Mouse (Mus musculus) layer of hippocampus, adult 2 months (tissue): ENCODE measurements around the gene Gm28047. TPM values are rescaled to one million over a fixed set of nuclear protein-coding genes. Genes with fewer than 3 reads are reported as not detected.

Experiments used
- DNase-seq, 2 experiments: peaks; one replicate each; pipeline ENCODE4 v3.0.0; 2022; ENCODE audit warnings: low spot score in 2 of 2
- H3K27ac ChIP-seq: fragments of 200-600 bp; 2 replicates; pipeline ENCODE4 v1.8.1; 2022
- H3K4me3 ChIP-seq: fragments of 200-600 bp; 2 replicates; pipeline ENCODE4 v1.8.1; 2022; ENCODE audit warnings: mild to moderate bottlenecking
- CTCF ChIP-seq: fragments of 200-600 bp; conservative IDR thresholded peaks from 2 replicates; pipeline ENCODE4 v1.8.1; 2022; ENCODE audit warnings: antibody characterized with exemption, mild to moderate bottlenecking, moderate library complexity
- microRNA-seq, 2 experiments: library from miRNA; unstranded; fragments of <30 nt; microRNA quantifications; one replicate each; pipeline ENCODE4 v1.2.0; 2021
- total RNA-seq, 2 experiments: library from RNA; stranded (reverse); gene quantifications; 2 replicates each; pipeline ENCODE4 v1.2.3; 2021

Gene Gm28047
- total RNA-seq, 2 experiments from 2014 or later = not detected

DNA sequence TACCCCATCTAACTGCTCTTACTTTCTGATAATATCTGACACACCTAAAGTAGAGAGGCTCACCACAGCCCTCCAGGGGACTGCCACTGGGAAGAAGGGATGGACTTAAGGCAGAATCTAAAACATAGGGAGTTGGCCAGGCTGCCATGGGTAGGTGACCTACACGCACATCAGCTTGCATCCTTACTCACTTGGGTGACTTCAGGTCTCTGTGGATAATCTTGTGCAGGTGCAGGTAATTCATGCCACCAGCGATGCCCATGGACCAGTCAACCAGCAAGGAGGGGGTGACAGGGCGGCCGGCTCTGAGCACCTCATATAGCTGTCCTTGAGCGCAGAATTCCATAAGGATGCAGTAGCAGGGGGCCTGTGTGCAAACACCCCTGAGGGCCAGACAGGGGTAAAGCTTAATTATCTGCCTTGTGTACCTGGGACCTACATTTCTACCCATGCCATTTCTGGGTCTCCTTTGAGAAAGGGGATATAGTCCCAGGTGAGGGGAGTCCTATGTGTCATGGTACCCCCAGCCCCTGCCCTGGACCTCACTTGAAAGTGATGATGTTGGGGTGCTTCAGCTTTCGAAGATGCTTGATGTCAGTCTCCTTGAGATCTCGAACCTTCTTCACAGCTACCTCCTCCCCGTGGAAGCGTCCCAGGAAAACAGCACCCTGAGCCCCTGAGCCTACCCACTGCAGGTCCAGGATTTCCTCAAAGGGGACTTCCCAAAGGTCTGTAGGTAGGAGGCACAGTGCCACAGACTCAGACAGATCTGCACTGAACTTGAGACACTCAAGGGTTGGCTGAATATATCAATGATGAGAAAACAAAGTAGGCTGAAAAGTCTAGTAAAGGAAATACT is 120.7 kb downstream of the Gm28047 start:
- TF ChIP-seq CTCF = no peak
- DNase-seq = no peak
- Histone ChIP-seq H3K4me3 (no peak overlapping the region), H3K27ac (peak overlapping the region; percentile 76; the same call in 1 of the 2 replicates)

DNA sequence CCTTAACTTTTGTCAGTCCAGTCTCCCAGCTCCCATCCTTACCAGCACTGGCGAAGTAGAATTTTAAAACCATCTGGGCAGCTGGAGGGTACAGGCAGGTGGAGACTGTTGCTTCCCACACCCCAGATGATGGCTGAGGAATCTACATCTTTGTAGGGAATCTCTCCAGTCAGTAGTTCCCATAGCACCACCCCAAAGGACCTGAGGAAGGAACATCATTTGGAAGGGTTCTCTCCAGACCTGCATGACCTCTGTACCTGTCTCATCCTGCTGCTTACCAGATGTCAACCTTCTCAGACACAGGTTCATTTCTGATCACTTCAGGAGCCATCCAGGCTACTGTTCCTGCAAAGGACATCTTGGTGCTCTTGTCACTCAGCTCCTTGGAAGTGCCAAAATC is 121.4 kb downstream of the Gm28047 start, which contains the start of gene Gm10337:
Gm10337 (plus strand) TSS at position 276 of the 400 bp plus-strand sequence.
- DNase-seq = no peak
- H3K4me3 ChIP-seq = no peak within 1 kb of the TSS
- H3K27ac ChIP-seq = peak within 1 kb of the TSS; percentile 76; the same call in 1 of the 2 replicates
- no peak for TF ChIP-seq CTCF

DNA sequence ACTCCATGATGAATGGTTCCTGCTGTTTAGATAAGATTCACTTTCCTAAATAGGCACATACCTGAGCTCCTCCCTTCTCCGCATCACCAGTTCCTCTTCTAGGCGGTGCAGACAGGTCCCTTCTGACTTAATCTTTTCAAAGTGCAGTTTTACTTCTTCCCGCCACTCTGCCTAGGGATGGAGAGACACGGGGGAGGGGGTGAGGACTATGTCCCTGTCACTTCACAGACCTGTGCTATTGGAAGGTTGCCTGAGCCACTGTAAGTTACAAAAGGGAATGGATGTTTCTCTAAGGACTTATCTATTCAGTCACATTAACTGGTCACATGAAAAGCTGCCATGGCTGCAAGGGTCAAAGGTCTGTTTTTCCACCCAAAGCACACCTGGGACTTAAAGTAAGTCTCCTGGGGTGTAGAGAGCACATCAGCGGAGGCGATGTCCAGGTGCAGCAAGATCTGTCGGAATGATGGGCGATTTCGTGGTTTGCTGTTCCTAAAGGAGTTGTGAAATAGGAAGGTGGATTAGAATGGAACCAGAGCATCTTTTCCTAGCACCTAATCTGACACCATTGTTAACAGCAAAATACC is 122.5 kb downstream of the Gm28047 start:
- DNase-seq = no peak
- Histone ChIP-seq H3K4me3 (no peak overlapping the region), H3K27ac (peak overlapping the region; percentile 76; the same call in 1 of the 2 replicates)
- TF ChIP-seq CTCF = no peak

DNA sequence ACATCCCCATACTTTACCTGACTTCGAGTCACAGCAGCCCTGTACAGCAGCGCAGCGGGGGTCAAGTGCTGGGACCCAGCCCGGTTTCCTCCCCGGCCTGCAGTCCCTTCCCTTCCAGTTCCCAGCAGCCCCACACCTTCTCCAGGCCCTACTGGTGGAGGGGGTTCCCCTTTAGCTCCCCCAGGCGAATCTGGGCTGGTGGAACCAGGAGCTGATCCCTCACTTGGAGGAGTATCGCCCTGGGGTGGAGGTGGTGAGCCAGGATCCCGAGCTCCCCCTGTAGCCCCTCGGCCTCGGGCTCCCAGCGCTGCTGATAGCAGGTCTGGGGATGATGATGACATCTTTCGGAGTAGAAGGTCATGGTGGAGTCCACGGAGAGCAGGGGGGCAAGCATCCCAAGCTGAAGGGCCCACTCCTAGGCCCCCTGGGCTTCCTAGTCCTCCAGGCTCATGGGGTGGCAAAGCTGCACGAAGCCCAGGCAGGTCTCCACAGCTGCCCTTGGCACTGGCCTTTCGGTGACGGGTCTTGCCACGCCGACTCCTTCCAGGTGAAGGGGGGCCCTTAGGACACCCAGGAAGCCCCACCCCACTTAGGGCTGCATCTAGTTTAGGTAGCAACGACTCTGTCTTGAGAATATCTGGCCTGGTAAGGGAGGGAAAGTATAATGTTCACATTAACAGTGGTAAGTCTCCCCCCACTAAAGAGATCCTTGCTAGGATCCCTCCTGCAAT is 123.6 kb downstream of the Gm28047 start:
- H3K27ac ChIP-seq = peak overlapping the region; percentile 76; the same call in 1 of the 2 replicates
- no peak for DNase-seq
- TF ChIP-seq CTCF = no peak

DNA sequence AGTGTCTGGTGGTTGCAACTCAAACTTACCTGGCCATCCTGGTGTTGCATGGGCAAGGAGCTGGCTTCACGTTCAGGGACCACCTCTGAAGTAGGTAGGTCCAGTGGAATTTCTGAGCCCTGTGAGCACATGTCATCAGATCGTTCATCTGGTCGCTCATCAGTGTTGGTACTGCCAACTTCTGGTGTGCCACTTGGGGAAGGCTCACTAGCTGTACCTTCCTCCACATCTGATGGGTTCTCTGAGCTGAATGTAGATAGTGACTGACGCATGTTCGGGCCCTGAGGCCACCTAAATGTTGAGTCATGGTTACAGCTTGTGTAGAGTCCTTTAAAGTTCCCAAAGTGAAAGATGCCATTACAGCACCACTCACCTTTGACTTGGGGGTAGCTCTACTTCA is 124.4 kb downstream of the Gm28047 start:
- Histone ChIP-seq H3K27ac (peak overlapping the region; percentile 76; the same call in 1 of the 2 replicates), H3K4me3 (no peak overlapping the region)
- DNase-seq = no peak
- TF ChIP-seq CTCF = no peak

More for the DNA sequence above, 123.6 kb downstream of the Gm28047 start:
- H3K4me3 ChIP-seq = no peak overlapping the region

DNA sequence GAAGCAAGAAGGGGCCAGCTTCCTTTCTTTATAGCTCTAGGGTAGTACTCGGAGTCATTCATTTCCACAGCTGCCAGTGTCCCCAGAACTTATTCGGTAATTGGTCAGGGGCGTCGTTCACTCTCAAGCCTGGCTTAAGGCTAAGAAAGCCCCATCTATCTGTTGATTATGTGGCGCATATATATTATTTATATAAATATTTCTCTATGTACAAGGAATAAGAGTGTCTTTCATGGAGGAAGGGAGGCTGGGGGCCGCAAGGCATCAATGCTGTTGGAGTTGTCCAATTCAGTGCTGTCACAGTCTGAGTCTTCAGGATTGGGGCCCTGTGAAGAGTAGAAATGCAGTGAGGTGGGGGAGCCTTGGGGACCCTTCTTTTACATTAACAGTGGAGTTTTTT is 125.0 kb downstream of the Gm28047 start:
- Histone ChIP-seq H3K4me3 (no peak overlapping the region), H3K27ac (peak overlapping the region; percentile 76)
- no peak for TF ChIP-seq CTCF
- DNase-seq = no peak

DNA sequence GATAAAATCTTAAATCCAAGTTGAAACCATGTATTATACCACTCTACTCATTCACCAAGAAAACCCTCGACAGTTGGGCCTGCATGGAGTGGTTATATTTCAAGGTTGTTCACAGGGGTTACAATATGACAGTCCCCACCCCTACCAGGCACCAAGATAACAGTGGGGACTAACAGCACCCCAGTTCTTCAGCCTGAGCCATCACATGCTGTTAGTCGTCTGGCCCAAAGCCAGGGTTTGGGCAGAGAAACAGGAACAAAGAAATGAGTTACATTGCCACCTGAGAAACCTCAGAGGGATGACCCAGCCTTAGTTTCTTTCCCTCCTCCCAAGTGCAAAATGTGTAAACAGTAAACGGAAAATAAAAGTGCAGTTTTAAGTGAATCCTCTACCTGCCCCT is 125.5 kb downstream of the Gm28047 start:
- TF ChIP-seq CTCF = no peak
- no peak overlapping the region for H3K4me3 ChIP-seq
- H3K27ac ChIP-seq = peak overlapping the region; percentile 76
- DNase-seq = no peak

DNA sequence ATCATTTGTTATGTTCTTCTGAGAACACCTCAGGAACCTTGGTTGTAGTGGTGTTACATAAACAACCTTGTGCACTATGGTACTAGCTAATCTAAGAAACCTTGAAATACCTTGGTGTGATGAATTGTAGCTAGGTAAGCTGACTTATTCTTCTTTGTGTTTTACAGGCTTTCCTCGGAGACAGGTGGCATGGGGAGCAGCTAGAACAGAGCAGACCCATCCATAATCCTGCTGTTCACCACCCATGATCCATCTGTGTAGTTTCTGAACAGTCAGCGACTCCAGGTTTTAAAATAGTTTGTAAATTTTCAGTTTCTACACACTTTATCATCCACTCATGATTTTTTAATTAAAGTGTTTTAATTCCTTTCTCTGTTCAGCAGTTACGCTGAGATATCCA is 126.5 kb downstream of the Gm28047 start:
- no peak overlapping the region for H3K4me3 ChIP-seq
- DNase-seq = peak in 1 of 2 experiments; percentile 54
- TF ChIP-seq CTCF = no peak
- H3K27ac ChIP-seq = peak overlapping the region; percentile 86

DNA sequence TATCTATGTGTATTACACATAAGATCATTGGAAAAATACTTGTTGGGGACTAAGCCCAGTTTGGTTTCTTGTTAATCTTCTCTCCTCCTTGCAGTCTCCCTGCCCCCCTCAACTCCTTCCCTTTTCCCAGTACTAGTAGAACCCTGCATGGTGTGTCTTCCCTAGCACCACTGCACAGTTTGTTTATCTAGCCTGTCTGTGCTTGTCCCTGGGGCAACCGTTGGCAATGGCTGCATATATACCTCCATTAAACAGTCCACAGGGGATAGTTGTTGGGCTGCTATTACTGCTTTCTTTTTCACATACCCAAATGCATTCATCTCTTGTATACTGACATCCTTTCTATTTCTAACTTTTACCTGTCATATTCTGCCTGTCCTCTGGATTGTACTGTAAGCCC is 137.2 kb downstream of the Gm28047 start:
- H3K4me3 ChIP-seq = no peak overlapping the region
- DNase-seq = no peak
- TF ChIP-seq CTCF = no peak
- H3K27ac ChIP-seq = no peak overlapping the region

DNA sequence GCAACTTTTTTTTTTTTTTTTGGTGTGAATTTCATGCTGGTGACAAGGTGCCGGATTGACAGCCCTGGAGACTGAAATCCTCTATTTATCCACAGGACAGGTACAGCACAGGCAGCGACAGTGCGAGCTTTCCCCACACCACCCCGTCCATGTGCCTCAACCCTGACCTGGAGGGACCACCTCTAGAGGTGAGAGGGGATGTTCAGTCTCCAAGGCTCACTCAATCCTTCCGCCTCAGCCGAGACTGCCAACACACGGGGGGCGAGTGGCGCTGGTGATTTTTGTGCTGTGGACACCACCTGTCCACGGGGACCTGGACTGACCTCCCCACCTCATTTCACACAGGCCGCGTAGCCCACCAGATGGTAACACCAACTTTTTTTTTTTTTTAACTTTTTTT is 139.0 kb downstream of the Gm28047 start:
- DNase-seq = no peak
- no peak overlapping the region for H3K4me3 ChIP-seq
- no peak overlapping the region for H3K27ac ChIP-seq
- TF ChIP-seq CTCF = no peak

DNA sequence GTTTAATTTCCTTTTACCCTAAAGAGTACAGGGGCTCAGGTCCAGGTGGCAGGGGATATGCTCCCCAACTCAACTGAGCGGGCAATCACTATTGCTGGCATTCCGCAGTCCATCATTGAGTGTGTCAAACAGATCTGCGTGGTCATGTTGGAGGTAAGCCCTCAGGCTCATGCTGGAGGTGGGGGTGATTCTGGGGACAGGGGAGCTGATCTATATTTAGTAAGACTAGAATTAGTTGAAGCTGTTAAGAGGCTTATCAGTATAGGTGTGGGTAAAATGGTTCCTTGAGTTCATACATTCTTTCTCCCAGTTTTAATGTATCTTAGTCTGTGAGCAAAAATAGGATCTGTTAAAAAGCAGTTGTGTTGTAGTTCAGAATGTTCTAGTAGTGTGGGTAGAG is 141.7 kb downstream of the Gm28047 start:
- no peak for TF ChIP-seq CTCF
- Histone ChIP-seq H3K27ac (no peak overlapping the region), H3K4me3 (no peak overlapping the region)
- DNase-seq = no peak

DNA sequence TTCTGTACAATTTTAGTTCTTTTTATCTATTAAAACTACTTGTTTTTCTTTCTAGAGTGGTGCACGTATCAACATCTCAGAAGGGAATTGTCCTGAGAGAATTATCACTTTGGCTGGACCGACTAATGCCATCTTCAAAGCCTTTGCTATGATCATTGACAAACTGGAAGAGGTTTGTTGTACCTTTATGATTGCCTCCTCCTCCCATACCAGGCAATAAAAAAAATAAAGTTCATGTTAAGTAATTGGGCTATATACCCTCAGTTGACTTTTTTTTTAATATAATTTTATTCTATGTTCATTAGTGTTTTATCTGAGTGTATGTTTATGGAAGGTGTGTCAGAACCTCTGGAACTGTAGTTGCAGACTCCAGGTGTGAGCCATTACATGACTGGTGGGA is 150.3 kb downstream of the Gm28047 start:
- no peak for DNase-seq
- H3K27ac ChIP-seq = no peak overlapping the region
- TF ChIP-seq CTCF = no peak

More for the DNA sequence above, 150.3 kb downstream of the Gm28047 start:
- H3K4me3 ChIP-seq = no peak overlapping the region

Small RNAs within 50 kb of the gene (microRNA-seq; reads per million reads assigned to microRNA genes)
- gene Mir688 = 0 reads per million in 2 experiments

Other genes with a start within 250 kb of the Gm28047 start
- 10 to 100 TPM; 23.1 to 33.0 TPM for gene Sp1, start 218.9 kb downstream of the Gm28047 start, total RNA-seq
- gene Amhr2, start 179.7 kb downstream of the Gm28047 start, total RNA-seq = 1 to 10 TPM in 1 of 2 experiments, under 1 TPM in 1; 0.66 to 1.2 TPM
- gene Prr13, start 166.0 kb downstream of the Gm28047 start, total RNA-seq = 10 to 100 TPM; 40.2 to 42.7 TPM
- 100 to 1,000 TPM; 496 to 505 TPM for gene Pcbp2, start 154.5 kb downstream of the Gm28047 start, total RNA-seq
- gene Gm10337, start 121.3 kb downstream of the Gm28047 start, total RNA-seq = not detected
- 10 to 100 TPM; 95.0 to 99.9 TPM for gene Map3k12, start 108.0 kb downstream of the Gm28047 start, total RNA-seq
- 10 to 100 TPM; 36.2 to 37.7 TPM for gene Tarbp2, start 106.9 kb downstream of the Gm28047 start, total RNA-seq
- gene Npff, start 100.1 kb downstream of the Gm28047 start, total RNA-seq = 1 to 10 TPM; 5.5 TPM
- 10 to 100 TPM; 45.5 to 46.4 TPM for gene Atf7, start 397 bp upstream of the Gm28047 start, total RNA-seq
- 10 to 100 TPM; 11.0 to 11.5 TPM for gene Atp5g2, start 47.3 kb upstream of the Gm28047 start, total RNA-seq
- 10 to 100 TPM; 95.4 to 96.9 TPM for gene Calcoco1, start 97.1 kb upstream of the Gm28047 start, total RNA-seq